Mouse (Mus musculus): ENCODE results near the gene Whamm. TPM values are rescaled to one million over a fixed set of nuclear protein-coding genes. Genes with fewer than 3 reads are reported as not detected.

Whamm gene
- polyA plus RNA-seq (2015; fragmentation: Nextera tagmentation; extraction: Ambion mirVana): 4.9 and 5.2 TPM in 2 replicates

DNA sequence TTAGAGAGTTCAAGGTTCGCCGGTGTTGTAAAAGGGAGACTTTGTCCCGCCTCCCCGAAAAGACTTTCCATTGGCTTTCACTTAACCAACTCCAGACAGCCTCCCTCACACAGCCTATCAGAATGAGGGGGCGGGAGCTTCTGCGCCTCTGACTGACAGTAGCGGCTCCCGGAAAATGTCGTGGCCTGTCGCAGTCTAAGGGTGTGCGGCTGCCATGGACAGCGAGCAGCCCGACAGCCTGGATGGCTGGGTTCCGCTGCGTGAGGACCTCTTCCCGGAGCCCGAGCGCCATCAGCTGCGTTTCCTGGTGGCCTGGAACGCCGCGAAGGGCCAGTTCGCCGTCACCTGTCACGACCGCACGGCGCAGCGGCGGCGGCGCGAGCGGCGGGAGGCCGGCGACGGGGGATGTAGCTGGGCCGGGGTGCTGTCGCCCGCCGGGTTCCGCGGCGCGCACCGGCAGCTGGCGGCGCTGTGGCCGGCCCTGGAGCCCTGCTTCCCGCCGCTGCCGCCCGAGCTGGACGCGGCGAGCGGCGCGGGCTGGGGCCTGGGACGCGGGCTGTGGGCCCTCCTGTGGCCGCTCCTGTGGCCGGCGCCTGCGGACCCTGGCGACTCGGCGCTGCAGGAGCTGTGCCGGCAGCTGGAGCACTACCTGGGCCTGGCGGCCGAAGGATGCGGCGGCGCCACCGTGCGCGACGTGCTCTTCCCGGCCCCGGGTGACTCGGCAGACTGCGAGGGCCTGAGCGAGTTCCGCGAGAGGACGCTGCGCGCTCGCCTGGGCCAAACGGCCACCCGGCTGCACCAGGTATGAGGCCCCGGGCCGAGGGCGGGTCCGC lies at the start of gene Whamm:
TSS of gene Whamm (plus strand) at position 159 of the 833 bp plus-strand sequence.
- WGBS (ENCODE audit: insufficient replicate concordance): under 1% methylated on average over 95 of the region's 96 CpGs
- ATAC-seq (ENCODE audit: insufficient read depth): peak; percentile 97
- Histone ChIP-seq H3K4me2 (peak within 1 kb of the TSS; percentile 78), H3K27me3 (no peaks in the 10 kb centered on the region), H3K4me1 (replicated peaks) (peaks cover 28% of the 10 kb centered on the region), H3K27ac (replicated peaks) (peak within 1 kb of the TSS; percentile 97), H3K4me3 (replicated peaks) (peak within 1 kb of the TSS; percentile 90), H3K9ac (peak within 1 kb of the TSS; percentile 93), H3K9me3 (replicated peaks) (no peaks in the 10 kb centered on the region), H3K36me3 (replicated peaks) (peaks cover 16% of the 10 kb centered on the region)

DNA sequence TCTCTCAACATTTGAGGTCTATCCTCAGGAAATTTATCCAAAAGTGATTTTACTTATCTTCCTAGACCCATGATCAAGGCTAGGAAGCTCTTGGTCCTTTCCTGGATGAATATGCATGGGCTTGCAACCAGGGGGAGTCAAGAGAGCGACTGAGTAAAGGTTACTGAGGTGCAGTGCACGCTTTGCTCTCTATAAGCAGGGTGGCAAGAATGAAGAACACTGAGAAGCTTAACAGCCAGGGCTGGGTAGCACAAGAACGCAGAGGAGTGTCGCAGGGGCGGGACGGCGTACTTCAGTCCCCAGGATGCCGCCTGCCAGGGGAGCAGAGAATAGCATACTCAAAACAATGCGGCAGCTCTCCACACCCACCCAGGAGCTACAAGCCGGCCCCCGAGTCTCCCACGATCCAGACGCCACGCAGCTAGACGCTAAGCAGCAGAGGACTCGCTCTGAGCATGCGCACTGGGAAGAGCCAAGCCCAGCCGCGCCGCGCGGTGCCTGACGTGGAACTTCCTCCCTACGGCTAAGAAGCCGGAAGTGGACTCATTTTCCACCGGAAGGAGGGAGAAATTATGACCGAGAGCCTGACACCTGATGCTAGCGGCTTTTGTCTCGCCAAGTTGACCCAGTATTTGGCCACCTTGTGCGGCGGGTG lies 47.9 kb upstream of the Whamm start:
- H3K27me3 ChIP-seq: peaks cover 5% of the 10 kb centered on the region; the same call in 1 of the 2 replicates
- WGBS (ENCODE audit: insufficient replicate concordance): under 1% methylated on average over 31 of the region's 31 CpGs
- peak overlapping the region; percentile 74 for H3K9ac ChIP-seq
- peak overlapping the region; percentile 72 for H3K4me3 ChIP-seq (replicated peaks)
- ATAC-seq (ENCODE audit: insufficient read depth): peak; percentile 93
- peak overlapping the region; percentile 84 for H3K27ac ChIP-seq (replicated peaks)
- H3K4me1 ChIP-seq (replicated peaks): peaks cover 25% of the 10 kb centered on the region
- H3K9me3 ChIP-seq (replicated peaks): no peaks in the 10 kb centered on the region
- peak overlapping the region; percentile 87 for H3K4me2 ChIP-seq
- H3K36me3 ChIP-seq (replicated peaks): peaks cover 22% of the 10 kb centered on the region

DNA sequence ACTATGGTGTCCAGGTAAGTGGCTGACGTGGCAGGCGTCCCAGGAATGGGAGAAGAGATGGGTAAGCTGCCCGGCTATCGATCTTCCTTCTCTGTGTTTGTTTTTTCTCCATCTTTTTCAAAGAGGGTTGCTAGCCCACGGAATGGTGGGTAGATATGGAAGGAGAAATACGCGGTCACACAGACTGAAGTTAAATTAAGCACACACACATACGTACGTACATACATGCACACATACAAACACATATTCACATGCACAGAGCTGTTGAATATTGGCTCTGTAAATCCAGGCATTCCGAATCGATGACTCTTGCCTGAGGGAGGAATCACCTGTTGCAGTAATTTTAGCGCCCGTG lies 47.4 kb upstream of the Whamm start:
- no peaks in the 10 kb centered on the region for H3K9me3 ChIP-seq (replicated peaks)
- H3K36me3 ChIP-seq (replicated peaks): peaks cover 26% of the 10 kb centered on the region
- H3K4me1 ChIP-seq (replicated peaks): peaks cover 25% of the 10 kb centered on the region
- peak overlapping the region; percentile 87 for H3K4me2 ChIP-seq
- ATAC-seq (ENCODE audit: insufficient read depth): peak; percentile 28; the same call in 1 of the 2 replicates
- H3K27ac ChIP-seq (replicated peaks): peak overlapping the region; percentile 74
- peak overlapping the region; percentile 72 for H3K4me3 ChIP-seq (replicated peaks)
- WGBS (ENCODE audit: insufficient replicate concordance): 5% methylated on average over 13 of the region's 13 CpGs
- peaks cover 5% of the 10 kb centered on the region; the same call in 1 of the 2 replicates for H3K27me3 ChIP-seq
- peak overlapping the region; percentile 74 for H3K9ac ChIP-seq

DNA sequence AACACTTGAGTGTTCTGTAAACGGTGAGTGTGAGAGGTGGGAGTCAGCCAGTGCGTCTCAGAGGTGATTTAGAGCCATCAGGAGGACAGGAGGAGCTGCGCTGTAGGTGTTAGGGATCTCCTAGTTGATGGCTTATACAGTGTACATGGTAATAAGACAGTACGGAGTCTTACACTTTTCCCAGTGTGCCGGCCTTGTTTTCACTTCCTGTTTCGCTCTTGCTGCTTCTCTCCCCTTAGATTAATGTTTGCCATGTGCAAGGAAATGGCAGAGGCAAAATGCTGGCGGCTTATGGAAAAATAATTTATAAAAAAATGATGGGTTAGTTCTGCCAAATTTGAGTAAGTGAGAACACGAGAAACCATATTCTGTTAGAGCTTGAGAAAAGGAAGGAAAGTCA lies 42.1 kb upstream of the Whamm start:
- Histone ChIP-seq H3K9me3 (replicated peaks) (no peaks in the 10 kb centered on the region), H3K4me3 (replicated peaks) (no peak overlapping the region), H3K9ac (no peak overlapping the region), H3K36me3 (replicated peaks) (peaks cover 77% of the 10 kb centered on the region), H3K4me1 (replicated peaks) (peaks cover 12% of the 10 kb centered on the region), H3K27me3 (no peaks in the 10 kb centered on the region), H3K4me2 (no peak overlapping the region), H3K27ac (replicated peaks) (no peak overlapping the region)
- no peak for ATAC-seq (ENCODE audit: insufficient read depth)
- WGBS (ENCODE audit: insufficient replicate concordance): 81% methylated on average over 8 of the region's 8 CpGs

DNA sequence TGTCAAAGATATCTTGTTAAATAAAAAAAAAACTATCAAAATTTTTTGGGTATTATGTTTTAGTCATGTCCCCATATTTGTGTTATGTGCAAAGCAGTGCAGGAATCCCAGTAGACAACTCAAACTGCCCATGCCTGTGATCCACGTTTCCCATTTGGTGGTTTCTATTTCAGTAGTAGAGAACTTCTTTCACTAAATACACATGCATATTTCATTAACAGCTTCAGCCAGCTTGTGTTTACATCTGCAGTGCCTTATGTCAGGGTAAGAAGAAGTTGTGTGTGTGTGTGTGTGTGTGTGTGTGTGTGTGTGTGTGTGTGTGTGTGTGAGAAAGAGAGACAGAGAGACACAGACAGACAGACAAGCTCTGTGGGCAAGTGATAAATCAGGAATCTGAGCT lies 39.6 kb upstream of the Whamm start:
- Histone ChIP-seq H3K36me3 (replicated peaks) (peaks cover 86% of the 10 kb centered on the region), H3K27me3 (no peaks in the 10 kb centered on the region), H3K9me3 (replicated peaks) (no peaks in the 10 kb centered on the region), H3K27ac (replicated peaks) (no peak overlapping the region), H3K4me3 (replicated peaks) (no peak overlapping the region), H3K4me2 (no peak overlapping the region), H3K4me1 (replicated peaks) (no peaks in the 10 kb centered on the region), H3K9ac (no peak overlapping the region)
- 75% methylated on average over 1 of the region's 1 CpGs for WGBS (ENCODE audit: insufficient replicate concordance)
- no peak for ATAC-seq (ENCODE audit: insufficient read depth)

DNA sequence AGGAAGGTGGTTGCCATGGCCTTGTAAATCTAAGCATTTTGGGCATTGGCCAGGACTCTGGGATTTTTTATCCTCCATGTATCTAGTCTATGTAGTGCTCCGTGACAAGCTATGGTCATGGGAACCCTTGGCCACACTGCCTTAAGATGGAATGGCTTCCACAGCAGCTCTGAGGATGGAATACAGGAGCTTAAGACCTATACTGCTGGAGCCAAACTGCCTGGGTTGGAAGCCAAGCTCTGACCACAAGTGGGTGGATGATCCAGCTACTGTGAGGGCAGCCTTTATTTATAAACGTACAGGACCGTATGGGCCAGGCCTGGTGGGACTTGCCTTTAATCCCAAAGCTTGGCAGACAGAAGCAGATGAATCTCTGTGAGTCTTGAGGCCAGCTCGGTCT lies 34.6 kb upstream of the Whamm start:
- Histone ChIP-seq H3K4me2 (no peak overlapping the region), H3K27ac (replicated peaks) (no peak overlapping the region), H3K9me3 (replicated peaks) (no peaks in the 10 kb centered on the region), H3K36me3 (replicated peaks) (peaks cover 42% of the 10 kb centered on the region), H3K4me1 (replicated peaks) (peaks cover 6% of the 10 kb centered on the region; the same call in 1 of the 2 replicates), H3K4me3 (replicated peaks) (no peak overlapping the region), H3K9ac (no peak overlapping the region), H3K27me3 (no peaks in the 10 kb centered on the region)
- 85% methylated on average over 4 of the region's 4 CpGs for WGBS (ENCODE audit: insufficient replicate concordance)
- ATAC-seq (ENCODE audit: insufficient read depth): no peak

DNA sequence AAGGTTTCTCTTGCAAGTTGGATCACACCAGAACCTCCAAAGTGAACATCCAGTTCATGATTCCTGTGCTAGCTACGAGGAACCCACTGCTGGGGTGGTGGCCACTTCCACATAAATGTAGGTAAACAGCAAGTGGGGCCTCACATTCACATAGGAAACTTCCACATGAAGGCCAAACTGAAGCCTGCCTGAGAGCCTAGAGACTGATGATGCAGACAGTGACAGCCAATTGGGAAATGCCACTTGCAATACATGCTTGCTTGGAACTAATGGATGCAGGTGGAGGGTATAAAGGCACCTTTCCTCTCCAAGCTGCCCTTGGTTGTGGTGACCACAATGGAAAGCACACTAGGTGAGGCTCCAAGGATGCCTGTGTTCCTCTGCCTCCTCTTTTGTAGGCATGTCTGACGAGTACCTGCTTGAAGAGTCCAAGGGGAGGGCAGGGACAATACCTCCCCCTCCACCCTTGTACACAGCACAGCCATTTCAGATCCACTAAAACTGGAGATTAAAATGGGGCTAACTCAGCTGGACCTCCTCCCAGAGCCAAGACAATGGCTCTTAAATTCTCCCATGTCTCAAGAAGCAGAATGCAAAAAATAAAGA lies 32.9 kb upstream of the Whamm start:
- no peaks in the 10 kb centered on the region for H3K9me3 ChIP-seq (replicated peaks)
- WGBS (ENCODE audit: insufficient replicate concordance): 51% methylated on average over 2 of the region's 2 CpGs
- peaks cover 6% of the 10 kb centered on the region; the same call in 1 of the 2 replicates for H3K4me1 ChIP-seq (replicated peaks)
- H3K4me3 ChIP-seq (replicated peaks): no peak overlapping the region
- peaks cover 26% of the 10 kb centered on the region for H3K36me3 ChIP-seq (replicated peaks)
- no peak for ATAC-seq (ENCODE audit: insufficient read depth)
- H3K4me2 ChIP-seq: no peak overlapping the region
- no peaks in the 10 kb centered on the region for H3K27me3 ChIP-seq
- no peak overlapping the region for H3K27ac ChIP-seq (replicated peaks)
- H3K9ac ChIP-seq: no peak overlapping the region

DNA sequence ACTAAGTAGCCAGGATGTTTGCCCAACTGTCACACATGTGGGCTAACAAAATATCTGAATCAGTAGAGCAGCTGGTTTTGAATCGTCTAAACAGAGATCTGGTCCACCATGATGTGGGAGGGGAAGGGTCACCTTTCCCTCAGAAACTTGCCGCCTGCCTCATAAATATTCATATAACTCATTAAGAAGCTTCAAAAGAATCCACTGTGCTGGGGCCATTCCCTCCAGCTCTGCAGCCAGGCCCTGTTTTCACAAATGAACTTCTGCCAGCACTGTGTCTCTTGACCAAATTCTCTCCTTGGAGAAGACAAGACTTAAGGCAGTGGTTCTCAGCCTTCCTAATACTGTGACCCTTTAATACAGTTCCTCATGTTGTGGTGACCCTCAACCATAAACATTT lies 31.5 kb upstream of the Whamm start:
- Histone ChIP-seq H3K4me1 (replicated peaks) (peaks cover 6% of the 10 kb centered on the region; the same call in 1 of the 2 replicates), H3K27ac (replicated peaks) (no peak overlapping the region), H3K4me3 (replicated peaks) (no peak overlapping the region), H3K4me2 (no peak overlapping the region), H3K27me3 (no peaks in the 10 kb centered on the region), H3K9me3 (replicated peaks) (no peaks in the 10 kb centered on the region), H3K36me3 (replicated peaks) (peaks cover 12% of the 10 kb centered on the region), H3K9ac (no peak overlapping the region)
- WGBS (ENCODE audit: insufficient replicate concordance): 61% methylated on average over 2 of the region's 2 CpGs
- no peak for ATAC-seq (ENCODE audit: insufficient read depth)

DNA sequence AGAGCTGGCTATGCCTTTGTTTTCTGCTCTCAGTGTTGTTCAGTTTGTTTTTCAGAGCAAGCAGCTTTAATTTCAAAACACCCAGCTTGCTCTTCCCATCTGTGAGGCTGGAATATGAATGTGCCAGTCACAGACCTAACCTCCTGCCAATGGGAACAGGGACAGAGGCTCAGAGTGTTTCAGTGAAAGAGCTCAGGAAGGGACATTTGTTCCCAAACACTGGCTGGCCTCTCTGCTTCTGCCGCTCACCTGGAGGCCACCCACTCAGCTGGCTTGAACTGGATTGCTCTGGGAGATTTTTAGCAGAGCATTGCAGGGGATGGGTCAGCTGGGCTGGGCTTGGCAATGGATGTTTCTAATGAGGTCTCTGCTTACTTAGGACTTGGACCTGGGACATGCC lies 30.1 kb upstream of the Whamm start:
- H3K4me1 ChIP-seq (replicated peaks): peaks cover 6% of the 10 kb centered on the region; the same call in 1 of the 2 replicates
- WGBS (ENCODE audit: insufficient replicate concordance): 53% methylated on average over 1 of the region's 1 CpGs
- ATAC-seq (ENCODE audit: insufficient read depth): no peak

DNA sequence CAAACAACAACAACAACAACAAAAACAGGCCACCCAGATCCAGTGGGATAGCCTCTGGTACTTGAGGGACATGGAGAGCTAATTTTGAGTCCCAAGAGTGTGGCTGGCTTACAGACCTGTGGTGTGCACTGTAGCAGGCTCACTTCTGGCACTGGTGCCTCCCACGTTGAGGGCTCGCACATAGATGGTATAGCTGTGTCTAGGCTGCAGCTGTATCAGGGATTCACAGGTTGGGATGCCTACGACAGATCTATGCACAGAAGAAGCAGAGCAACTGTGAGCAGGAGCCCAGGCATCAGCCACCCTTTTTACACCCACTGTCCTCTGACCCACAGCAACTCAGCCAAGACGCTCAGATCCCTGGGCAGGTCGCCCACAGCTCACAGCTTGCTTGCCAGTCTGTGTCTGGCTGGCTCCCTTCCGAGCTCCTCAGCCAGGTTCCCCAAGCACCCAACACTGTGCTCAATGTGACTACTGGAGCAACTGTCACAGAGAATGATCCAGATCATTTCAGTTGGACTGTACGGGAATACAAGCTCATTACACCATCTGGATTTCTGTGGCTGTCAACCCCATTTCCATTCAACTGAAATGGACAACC lies 29.0 kb upstream of the Whamm start:
- H3K27ac ChIP-seq (replicated peaks): no peak overlapping the region
- no peaks in the 10 kb centered on the region for H3K9me3 ChIP-seq (replicated peaks)
- peaks cover 4% of the 10 kb centered on the region; the same call in 1 of the 2 replicates for H3K4me1 ChIP-seq (replicated peaks)
- H3K36me3 ChIP-seq (replicated peaks): no peaks in the 10 kb centered on the region
- no peak overlapping the region for H3K4me3 ChIP-seq (replicated peaks)
- 62% methylated on average over 7 of the region's 7 CpGs for WGBS (ENCODE audit: insufficient replicate concordance)
- no peak overlapping the region for H3K9ac ChIP-seq
- no peak overlapping the region for H3K4me2 ChIP-seq
- no peak for ATAC-seq (ENCODE audit: insufficient read depth)
- H3K27me3 ChIP-seq: no peaks in the 10 kb centered on the region

More for the DNA sequence above, 30.1 kb upstream of the Whamm start:
- H3K4me2 ChIP-seq: no peak overlapping the region
- no peaks in the 10 kb centered on the region for H3K9me3 ChIP-seq (replicated peaks)
- no peak overlapping the region for H3K9ac ChIP-seq
- no peaks in the 10 kb centered on the region for H3K27me3 ChIP-seq
- no peaks in the 10 kb centered on the region for H3K36me3 ChIP-seq (replicated peaks)
- H3K27ac ChIP-seq (replicated peaks): no peak overlapping the region
- no peak overlapping the region for H3K4me3 ChIP-seq (replicated peaks)

DNA sequence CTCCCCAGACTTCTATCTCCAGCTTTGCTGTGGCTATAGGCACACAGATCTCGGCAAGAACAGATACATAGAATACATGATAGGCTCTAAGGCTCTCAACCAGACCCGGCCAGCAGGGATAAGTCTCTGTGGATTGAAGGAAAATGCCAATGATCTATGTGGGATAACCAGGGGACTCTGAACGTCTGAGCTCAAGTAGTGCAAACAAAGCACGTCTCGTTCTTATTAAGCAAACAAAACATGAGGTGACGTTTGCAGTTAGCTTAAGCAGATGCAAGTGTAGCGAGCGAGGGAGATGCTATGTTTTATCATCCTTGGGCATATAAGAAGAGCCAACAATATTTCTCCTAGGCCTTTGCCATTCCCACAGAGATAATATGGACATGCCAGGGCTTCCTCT lies 28.1 kb upstream of the Whamm start:
- Histone ChIP-seq H3K4me1 (replicated peaks) (no peaks in the 10 kb centered on the region), H3K36me3 (replicated peaks) (no peaks in the 10 kb centered on the region), H3K27ac (replicated peaks) (no peak overlapping the region), H3K9me3 (replicated peaks) (no peaks in the 10 kb centered on the region), H3K9ac (no peak overlapping the region), H3K4me2 (no peak overlapping the region), H3K4me3 (replicated peaks) (no peak overlapping the region), H3K27me3 (no peaks in the 10 kb centered on the region)
- no peak for ATAC-seq (ENCODE audit: insufficient read depth)
- WGBS (ENCODE audit: insufficient replicate concordance): 63% methylated on average over 8 of the region's 8 CpGs
